Mouse (Mus musculus) midbrain, embryonic 11.5 days (tissue): ENCODE data around the gene Cmtm2a. TPM values are rescaled to one million over a fixed set of nuclear protein-coding genes. Genes with fewer than 3 reads are reported as not detected.

Experiments
- ATAC-seq: fragments of 200-750 bp; cut with Nextera tagmentation; 2 replicates; pipeline ENCODE4 v1.8.0; 2017; ENCODE audit warnings: moderate TSS enrichment, moderate library complexity; ENCODE audit not compliant: low FRiP score
- DNase-seq: peaks from one replicate; pipeline ENCODE4 v3.0.0; 2015; ENCODE audit warnings: low spot score; ENCODE audit errors: missing footprints
- H3K27ac ChIP-seq: fragments of 300-500 bp; sonication (generic); 2 replicates; pipeline ENCODE4 v1.5.1; 2014; ENCODE audit warnings: low read depth, low read length
- H3K27me3 ChIP-seq: fragments of 300-500 bp; sonication (generic); 2 replicates; pipeline ENCODE4 v1.6.1; 2014; ENCODE audit warnings: mild to moderate bottlenecking, low read length, moderate library complexity, mixed read lengths; ENCODE audit not compliant: control insufficient read depth, insufficient read depth
- H3K36me3 ChIP-seq: fragments of 300-500 bp; sonication (generic); 2 replicates; pipeline ENCODE4 v1.6.1; 2014; ENCODE audit warnings: mild to moderate bottlenecking, low read length, moderate library complexity, mixed read lengths; ENCODE audit not compliant: control insufficient read depth, insufficient read depth
- H3K4me1 ChIP-seq: fragments of 300-500 bp; sonication (generic); 2 replicates; pipeline ENCODE4 v1.6.1; 2014; ENCODE audit warnings: low read length; ENCODE audit not compliant: control insufficient read depth, insufficient read depth
- H3K4me2 ChIP-seq: fragments of 300-500 bp; sonication (generic); 2 replicates; pipeline ENCODE4 v1.6.1; 2014; ENCODE audit warnings: mild to moderate bottlenecking, moderate library complexity
- H3K4me3 ChIP-seq: fragments of 300-500 bp; sonication (generic); 2 replicates; pipeline ENCODE4 v1.5.1; 2014; ENCODE audit warnings: low read depth, low read length
- H3K9ac ChIP-seq: fragments of 300-500 bp; sonication (generic); 2 replicates; pipeline ENCODE4 v1.6.1; 2014; ENCODE audit warnings: low read length
- H3K9me3 ChIP-seq: fragments of 300-500 bp; sonication (generic); 2 replicates; pipeline ENCODE4 v1.6.1; 2016; ENCODE audit warnings: low read length; ENCODE audit not compliant: control insufficient read depth
- WGBS: fragments of 180-500 bp; shearing (Covaris S2); extraction: QIAGEN DNeasy Blood & Tissue Kit; methylation state at CpG from one replicate; pipeline ENCODE4 v1.1.7; 2014; 5-methylcytosine and 5-hydroxymethylcytosine counted together
- polyA plus RNA-seq: library from polyadenylated mRNA; unstranded; fragments of >200 nt; fragmentation: Nextera tagmentation; extraction: Ambion mirVana; gene quantifications from 2 replicates; pipeline ENCODE4 v1.2.1, GENCODE M21; 2014

The Cmtm2a gene
- polyA plus RNA-seq, 1 experiment from 2014 or later: not detected

DNA sequence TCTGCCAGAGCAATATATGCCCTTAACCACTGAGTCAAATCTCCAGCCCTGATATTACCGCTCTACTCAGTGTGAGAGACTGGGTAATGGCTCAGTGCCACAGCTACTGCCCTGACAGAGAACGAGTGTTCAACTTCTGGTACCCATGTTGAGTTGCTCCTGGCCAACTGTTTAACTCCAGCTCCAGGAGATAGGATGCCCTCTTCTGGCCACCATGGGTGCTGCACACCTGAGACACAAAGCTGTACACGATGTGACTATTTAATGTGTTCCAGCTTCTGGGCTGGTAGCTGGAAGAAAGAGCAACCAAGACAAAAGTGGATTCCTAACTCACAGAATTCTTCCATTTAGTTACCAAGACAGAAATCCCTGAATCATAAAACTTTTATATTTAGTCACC lies 40.0 kb downstream of the Cmtm2a start:
- WGBS: 86% methylated on average over 3 of the region's 3 CpGs
- no peak for DNase-seq

GRCm38 (mm10) chr8:104251461-104251860 lies 41.5 kb downstream of the Cmtm2a start:
- H3K27ac ChIP-seq: no peak overlapping the region
- H3K9me3 ChIP-seq: no peaks in the 10 kb centered on the region
- H3K27me3 ChIP-seq: no peaks in the 10 kb centered on the region
- no peaks in the 10 kb centered on the region for H3K36me3 ChIP-seq
- no peak for DNase-seq
- H3K4me2 ChIP-seq: peak overlapping the region; percentile 77
- WGBS: under 1% methylated on average over 7 of the region's 7 CpGs
- H3K4me3 ChIP-seq: peak overlapping the region; percentile 59
- H3K9ac ChIP-seq: peak overlapping the region; percentile 84
- peak; percentile 15; the same call in 1 of the 2 replicates for ATAC-seq
- H3K4me1 ChIP-seq: peaks cover 9% of the 10 kb centered on the region; the same call in 1 of the 2 replicates

More for the DNA sequence above, 40.0 kb downstream of the Cmtm2a start:
- ATAC-seq: no peak
- Histone ChIP-seq H3K36me3 (peaks cover 1% of the 10 kb centered on the region; the same call in 1 of the 2 replicates), H3K9me3 (no peaks in the 10 kb centered on the region), H3K27me3 (no peaks in the 10 kb centered on the region), H3K9ac (no peak overlapping the region), H3K4me3 (no peak overlapping the region), H3K4me1 (peaks cover 5% of the 10 kb centered on the region; the same call in 1 of the 2 replicates), H3K4me2 (no peak overlapping the region), H3K27ac (no peak overlapping the region)

- H3K4me1 ChIP-seq: peaks cover 9% of the 10 kb centered on the region; the same call in 1 of the 2 replicates
- no peak within 1 kb of the TSS; the same call in 1 of the 2 replicates for H3K27ac ChIP-seq
- peak within 1 kb of the TSS; percentile 59 for H3K4me3 ChIP-seq
- H3K4me2 ChIP-seq: peak within 1 kb of the TSS; percentile 77
- DNase-seq (peak; percentile 100), ATAC-seq (peak; percentile 87)
- H3K27me3 ChIP-seq: no peaks in the 10 kb centered on the region
- H3K9me3 ChIP-seq: no peaks in the 10 kb centered on the region
- WGBS: 4% methylated on average over 41 of the region's 41 CpGs
- H3K36me3 ChIP-seq: no peaks in the 10 kb centered on the region
- H3K9ac ChIP-seq: peak within 1 kb of the TSS; percentile 84
These were observed 42.3 kb downstream of the Cmtm2a start, which contains the start of gene Cklf for GRCm38 (mm10) chr8:104250439-104251367. Cklf (plus strand) TSS chr8:104250861.

DNA sequence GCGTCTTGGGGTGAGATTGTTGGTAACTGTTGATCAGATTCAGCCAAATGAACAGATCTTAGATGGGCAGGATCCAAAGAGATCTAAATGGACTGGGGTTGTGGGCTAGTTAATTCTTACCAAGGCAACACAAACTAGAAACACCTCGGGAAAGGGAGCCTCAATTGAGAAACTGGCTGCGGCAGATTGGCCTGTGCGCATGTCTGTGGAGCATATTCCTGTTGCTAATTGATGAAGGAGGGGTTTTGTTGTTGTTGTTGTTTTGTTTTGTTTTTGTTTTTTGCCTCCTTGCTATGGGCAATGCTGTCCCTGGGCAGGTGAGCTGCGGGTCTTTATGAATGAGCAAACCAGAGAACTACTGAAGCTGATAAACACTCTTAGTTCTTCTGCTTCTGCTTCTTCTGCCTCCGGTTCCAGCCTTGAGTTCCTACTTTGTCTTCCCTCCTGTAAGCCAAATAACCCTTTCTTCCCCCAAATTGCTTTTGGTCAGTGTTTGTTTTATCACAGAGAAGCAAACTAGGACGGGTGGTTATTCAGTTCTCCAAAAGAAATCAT lies 43.5 kb downstream of the Cmtm2a start:
- Histone ChIP-seq H3K27ac (no peak overlapping the region), H3K9me3 (no peaks in the 10 kb centered on the region), H3K4me1 (peaks cover 9% of the 10 kb centered on the region; the same call in 1 of the 2 replicates), H3K9ac (no peak overlapping the region), H3K27me3 (no peaks in the 10 kb centered on the region), H3K4me2 (no peak overlapping the region), H3K4me3 (no peak overlapping the region), H3K36me3 (peaks cover 3% of the 10 kb centered on the region; the same call in 1 of the 2 replicates)
- ATAC-seq: no peak
- no peak for DNase-seq
- WGBS: 84% methylated on average over 7 of the region's 7 CpGs

DNA sequence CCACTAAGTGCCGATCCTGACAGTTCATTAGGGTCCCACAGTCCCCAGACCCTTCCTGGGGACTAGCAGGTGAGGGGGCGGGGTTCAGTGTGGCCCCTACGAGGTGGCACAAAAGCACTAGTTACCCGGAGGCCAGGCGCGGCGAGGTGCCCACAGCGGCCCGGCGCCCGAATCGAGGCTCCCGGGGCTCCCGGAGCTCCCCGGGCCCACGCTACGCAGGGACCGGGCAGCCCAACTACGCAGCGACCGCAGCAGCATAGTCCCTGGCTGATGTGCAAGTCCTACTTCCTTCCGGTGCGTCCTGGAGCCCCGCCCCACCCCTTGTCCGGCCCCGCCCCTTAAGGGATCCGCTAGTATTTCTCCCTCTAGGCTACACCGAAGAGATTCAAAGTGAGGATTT lies 44.7 kb downstream of the Cmtm2a start, which contains the start of gene Tk2:
Gene Tk2, minus strand, starts transcription at position 283 of the 400 bp plus-strand sequence.
- 0% methylated on average over 28 of the region's 28 CpGs for WGBS
- Histone ChIP-seq H3K9me3 (no peaks in the 10 kb centered on the region), H3K36me3 (peaks cover 3% of the 10 kb centered on the region; the same call in 1 of the 2 replicates), H3K27ac (no peak within 1 kb of the TSS), H3K27me3 (no peaks in the 10 kb centered on the region), H3K4me3 (peak within 1 kb of the TSS; percentile 80), H3K4me1 (peaks cover 9% of the 10 kb centered on the region; the same call in 1 of the 2 replicates), H3K4me2 (peak within 1 kb of the TSS; percentile 60), H3K9ac (peak within 1 kb of the TSS; percentile 86)
- ATAC-seq (peak; percentile 87), DNase-seq (peak; percentile 98)

DNA sequence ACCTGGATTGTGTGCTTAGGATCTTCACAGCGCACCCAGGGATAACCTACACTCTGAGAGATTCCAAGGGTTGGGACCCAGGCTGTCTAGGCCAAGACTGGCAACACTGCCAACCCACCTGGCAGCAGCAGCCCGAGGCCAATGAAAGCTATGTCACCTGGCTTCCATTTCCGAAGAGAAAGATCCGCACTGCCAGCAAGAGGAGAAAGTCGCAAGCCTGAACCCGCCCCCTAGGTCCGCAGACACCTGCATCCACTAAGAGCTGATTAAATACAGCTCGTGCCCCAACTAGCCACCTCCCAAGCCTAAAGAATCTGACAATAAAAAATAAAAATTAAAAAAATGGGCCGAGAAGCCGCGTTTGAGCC lies 45.1 kb downstream of the Cmtm2a start:
- WGBS: 2% methylated on average over 11 of the region's 11 CpGs
- H3K9me3 ChIP-seq: no peaks in the 10 kb centered on the region
- peaks cover 3% of the 10 kb centered on the region; the same call in 1 of the 2 replicates for H3K36me3 ChIP-seq
- DNase-seq (no peak), ATAC-seq (no peak)
- peak overlapping the region; percentile 86 for H3K9ac ChIP-seq
- peaks cover 9% of the 10 kb centered on the region; the same call in 1 of the 2 replicates for H3K4me1 ChIP-seq
- peak overlapping the region; percentile 60 for H3K4me2 ChIP-seq
- no peak overlapping the region for H3K27ac ChIP-seq
- peak overlapping the region; percentile 80 for H3K4me3 ChIP-seq
- H3K27me3 ChIP-seq: no peaks in the 10 kb centered on the region

- Histone ChIP-seq H3K4me1 (peaks cover 9% of the 10 kb centered on the region; the same call in 1 of the 2 replicates), H3K9ac (peak overlapping the region; percentile 86)
- no peak for DNase-seq
These were observed 45.7 kb downstream of the Cmtm2a start for GRCm38 (mm10) chr8:104247054-104247907.

GRCm38 (mm10) chr8:104246621-104247020 lies 46.4 kb downstream of the Cmtm2a start:
- Histone ChIP-seq H3K27me3 (no peaks in the 10 kb centered on the region), H3K9me3 (no peaks in the 10 kb centered on the region), H3K36me3 (peaks cover 4% of the 10 kb centered on the region; the same call in 1 of the 2 replicates), H3K27ac (no peak overlapping the region), H3K4me1 (peaks cover 9% of the 10 kb centered on the region; the same call in 1 of the 2 replicates), H3K4me3 (no peak overlapping the region), H3K4me2 (no peak overlapping the region), H3K9ac (no peak overlapping the region)
- ATAC-seq (no peak), DNase-seq (no peak)
- 86% methylated on average over 4 of the region's 4 CpGs for WGBS

More at GRCm38 (mm10) chr8:104247054-104247907, 45.7 kb downstream of the Cmtm2a start:
- Histone ChIP-seq H3K27me3 (no peaks in the 10 kb centered on the region), H3K4me2 (peak overlapping the region; percentile 60), H3K36me3 (peaks cover 3% of the 10 kb centered on the region; the same call in 1 of the 2 replicates), H3K9me3 (no peaks in the 10 kb centered on the region), H3K4me3 (peak overlapping the region; percentile 80), H3K27ac (no peak overlapping the region)
- WGBS: 75% methylated on average over 22 of the region's 22 CpGs
- ATAC-seq: no peak
